Mouse (Mus musculus) megakaryocyte, embryonic 14.5 days (primary cell): ENCODE data around the gene Shisa3. TPM values are rescaled to one million over a fixed set of nuclear protein-coding genes. Genes with fewer than 3 reads are reported as not detected.

Source experiments
- H3K27me3 ChIP-seq: replicated peaks from 2 replicates; pipeline ENCODE3; 2012; ENCODE audit warnings: inconsistent platforms
- H3K36me3 ChIP-seq: replicated peaks from 2 replicates; pipeline ENCODE3; 2012; ENCODE audit warnings: low read length, inconsistent platforms, mixed read lengths
- H3K4me1 ChIP-seq: 2 replicates; pipeline ENCODE4 v1.6.1; 2012; ENCODE audit warnings: inconsistent platforms
- H3K4me3 ChIP-seq: replicated peaks from 2 replicates; pipeline ENCODE3; 2012; ENCODE audit warnings: moderate library complexity, mild to moderate bottlenecking, inconsistent platforms
- H3K9me3 ChIP-seq: 2 replicates; pipeline ENCODE4 v1.6.1; 2012; ENCODE audit warnings: inconsistent platforms
- FLI1 ChIP-seq: IDR thresholded peaks from 2 replicates; pipeline ENCODE4 v1.6.1; 2012; ENCODE audit warnings: low read length, inconsistent platforms, mixed read lengths
- GATA1 ChIP-seq: IDR thresholded peaks from 3 replicates; pipeline ENCODE4 v1.6.1; 2012; ENCODE audit warnings: mixed read lengths, low read length, inconsistent platforms, borderline replicate concordance
- polyA plus RNA-seq: library from polyadenylated mRNA; stranded (reverse); fragments of >175 nt; gene quantifications from 2 replicates; pipeline ENCODE4 v1.2.3, GENCODE M21; 2012; ENCODE audit warnings: low replicate concordance; ENCODE audit not compliant: insufficient read depth

The Shisa3 gene
- polyA plus RNA-seq, 1 experiment, result not detected

DNA sequence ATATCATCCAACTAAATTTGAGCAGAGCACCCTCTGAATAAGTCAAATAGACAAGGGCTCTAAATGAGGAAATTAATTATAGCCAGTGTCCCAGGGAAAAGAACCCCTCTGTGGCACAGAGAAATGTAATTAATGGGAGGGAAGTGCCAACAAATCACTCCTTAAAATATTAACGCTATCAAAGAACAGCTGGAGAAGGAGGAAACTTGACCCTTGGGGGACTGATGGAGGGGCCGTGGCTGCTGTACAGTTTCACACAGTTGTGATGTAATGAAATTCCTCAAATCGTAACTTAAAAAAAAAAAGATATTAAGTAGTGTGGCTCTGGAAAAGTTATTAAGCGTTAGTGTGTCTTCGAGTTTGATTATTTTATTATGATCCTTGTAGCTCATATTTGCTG, 1.7 kb upstream of the Shisa3 start:
- TF ChIP-seq GATA1 (no peak), FLI1 (no peak)
- Histone ChIP-seq H3K9me3 (no peaks in the 10 kb centered on the region), H3K4me1 (peaks cover 22% of the 10 kb centered on the region), H3K36me3 (no peaks in the 10 kb centered on the region), H3K4me3 (no peak overlapping the region), H3K27me3 (peaks cover 67% of the 10 kb centered on the region)

GRCm38 (mm10) chr5:67606916-67607803, 522 bp upstream of the Shisa3 start:
- no peaks in the 10 kb centered on the region for H3K36me3 ChIP-seq
- peaks cover 22% of the 10 kb centered on the region for H3K4me1 ChIP-seq
- no peak for TF ChIP-seq GATA1
- no peak for TF ChIP-seq FLI1
- no peaks in the 10 kb centered on the region for H3K9me3 ChIP-seq
- H3K4me3 ChIP-seq, result peak overlapping the region; percentile 93
- H3K27me3 ChIP-seq, result peaks cover 70% of the 10 kb centered on the region

- TF ChIP-seq FLI1, result no peak
- TF ChIP-seq GATA1, result no peak
- peak overlapping the region; percentile 93 for H3K4me3 ChIP-seq
These were observed 1.2 kb downstream of the Shisa3 start for GRCm38 (mm10) chr5:67608674-67609519.

DNA sequence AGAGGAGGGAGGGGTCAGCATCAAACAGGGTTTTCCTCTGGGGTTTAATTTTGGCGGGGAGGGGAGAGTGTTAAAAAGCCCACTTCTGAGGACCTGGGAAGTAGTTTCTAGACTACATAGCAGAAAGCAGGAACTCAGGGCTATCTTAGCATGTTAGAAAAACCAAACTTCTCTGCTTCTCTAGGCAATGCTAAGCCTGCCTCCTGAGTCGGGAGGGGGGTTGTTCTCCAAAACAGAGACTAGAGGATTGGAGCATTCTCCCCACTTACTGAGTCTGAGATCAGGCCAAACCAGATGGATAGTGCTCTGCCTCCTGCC, 1.8 kb downstream of the Shisa3 start:
- no peak overlapping the region for H3K4me3 ChIP-seq
- H3K36me3 ChIP-seq, result no peaks in the 10 kb centered on the region
- TF ChIP-seq FLI1 (no peak), GATA1 (no peak)
- H3K9me3 ChIP-seq, result no peaks in the 10 kb centered on the region
- peaks cover 22% of the 10 kb centered on the region for H3K4me1 ChIP-seq
- H3K27me3 ChIP-seq, result peaks cover 65% of the 10 kb centered on the region

More at GRCm38 (mm10) chr5:67608674-67609519, 1.2 kb downstream of the Shisa3 start:
- no peaks in the 10 kb centered on the region for H3K36me3 ChIP-seq
- H3K27me3 ChIP-seq, result peaks cover 63% of the 10 kb centered on the region
- no peaks in the 10 kb centered on the region for H3K9me3 ChIP-seq
- peaks cover 22% of the 10 kb centered on the region for H3K4me1 ChIP-seq

GRCm38 (mm10) chr5:67621230-67621629, 13.5 kb downstream of the Shisa3 start:
- peaks cover 90% of the 10 kb centered on the region for H3K36me3 ChIP-seq

DNA sequence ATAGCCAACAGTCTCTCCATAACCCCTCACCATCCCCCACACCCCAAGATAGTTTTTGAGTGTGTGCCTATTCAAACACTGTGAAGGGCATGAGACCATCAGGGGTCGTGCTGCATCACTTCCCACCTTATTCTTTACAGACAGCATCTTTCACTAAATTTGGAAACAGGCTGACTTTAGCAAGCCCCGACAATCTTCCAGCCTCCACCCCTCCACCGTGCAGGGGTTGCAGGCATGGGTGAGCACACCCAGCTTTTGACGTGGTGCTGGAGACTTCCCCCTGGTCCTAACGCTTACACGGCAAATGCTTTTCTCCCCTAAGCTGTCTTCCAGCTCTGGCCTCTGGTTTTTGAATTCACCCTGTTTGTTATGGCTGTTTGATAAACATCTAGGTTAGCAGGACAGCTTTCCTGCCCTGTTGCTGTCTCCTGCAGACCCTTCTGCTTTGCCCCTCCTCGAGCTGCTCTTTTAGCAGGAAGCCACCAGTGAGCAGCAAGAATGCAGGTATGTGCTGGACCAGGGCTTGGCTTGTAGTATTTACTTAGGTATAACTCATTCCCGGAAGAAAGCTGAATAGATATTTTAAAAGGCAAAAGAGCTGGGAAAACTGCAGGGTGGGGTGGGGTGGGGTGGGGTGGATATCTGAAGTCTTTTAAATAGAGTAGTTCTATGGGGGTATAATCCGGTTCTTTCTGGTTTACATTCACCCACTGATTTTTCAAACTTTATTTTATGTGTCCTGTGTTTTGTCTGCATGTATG, 20.7 kb downstream of the Shisa3 start:
- Histone ChIP-seq H3K36me3 (peaks cover 94% of the 10 kb centered on the region), H3K27me3 (no peaks in the 10 kb centered on the region), H3K4me1 (peaks cover 10% of the 10 kb centered on the region; the same call in 1 of the 2 replicates), H3K4me3 (no peak overlapping the region), H3K9me3 (no peaks in the 10 kb centered on the region)
- TF ChIP-seq FLI1 (no peak), GATA1 (no peak)

More at GRCm38 (mm10) chr5:67621230-67621629, 13.5 kb downstream of the Shisa3 start:
- Histone ChIP-seq H3K9me3 (no peaks in the 10 kb centered on the region), H3K27me3 (no peaks in the 10 kb centered on the region), H3K4me1 (no peaks in the 10 kb centered on the region), H3K4me3 (no peak overlapping the region)
- TF ChIP-seq FLI1, result no peak
- TF ChIP-seq GATA1, result no peak

GRCm38 (mm10) chr5:67629440-67629839, 21.8 kb downstream of the Shisa3 start:
- H3K4me1 ChIP-seq, result peaks cover 19% of the 10 kb centered on the region
- H3K36me3 ChIP-seq, result peaks cover 95% of the 10 kb centered on the region
- H3K4me3 ChIP-seq, result no peak overlapping the region
- no peaks in the 10 kb centered on the region for H3K9me3 ChIP-seq
- TF ChIP-seq FLI1, result no peak
- no peaks in the 10 kb centered on the region for H3K27me3 ChIP-seq

GRCm38 (mm10) chr5:67629861-67630260, 22.2 kb downstream of the Shisa3 start:
- H3K36me3 ChIP-seq, result peaks cover 94% of the 10 kb centered on the region
- peaks cover 21% of the 10 kb centered on the region for H3K4me1 ChIP-seq
- no peak for TF ChIP-seq GATA1
- no peaks in the 10 kb centered on the region for H3K27me3 ChIP-seq
- H3K4me3 ChIP-seq, result no peak overlapping the region
- H3K9me3 ChIP-seq, result no peaks in the 10 kb centered on the region

DNA sequence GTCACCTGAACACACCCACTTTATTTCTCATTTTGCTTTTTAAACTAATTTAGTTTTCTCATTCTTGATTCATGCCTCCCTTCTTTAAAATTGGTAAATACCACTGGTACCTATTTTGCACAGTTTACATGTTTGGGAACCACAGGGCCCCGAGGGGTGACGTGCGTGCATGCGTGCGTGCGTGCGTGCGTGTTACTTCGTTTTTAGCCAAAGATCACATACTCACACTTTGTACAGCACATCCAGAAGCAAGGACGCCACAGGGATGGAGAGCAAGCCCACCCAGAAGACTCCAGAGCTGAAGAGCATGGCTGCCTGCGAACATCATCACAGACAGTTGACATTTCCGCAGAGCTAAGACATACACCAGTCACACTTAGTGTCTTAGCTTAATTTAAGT, 23.6 kb downstream of the Shisa3 start:
- Histone ChIP-seq H3K9me3 (no peaks in the 10 kb centered on the region), H3K4me3 (no peak overlapping the region), H3K36me3 (peaks cover 88% of the 10 kb centered on the region), H3K4me1 (peaks cover 21% of the 10 kb centered on the region), H3K27me3 (no peaks in the 10 kb centered on the region)
- TF ChIP-seq FLI1 (no peak), GATA1 (no peak)
